Mouse (Mus musculus): Measurements from ENCODE around the gene Chrna7.

DNA sequence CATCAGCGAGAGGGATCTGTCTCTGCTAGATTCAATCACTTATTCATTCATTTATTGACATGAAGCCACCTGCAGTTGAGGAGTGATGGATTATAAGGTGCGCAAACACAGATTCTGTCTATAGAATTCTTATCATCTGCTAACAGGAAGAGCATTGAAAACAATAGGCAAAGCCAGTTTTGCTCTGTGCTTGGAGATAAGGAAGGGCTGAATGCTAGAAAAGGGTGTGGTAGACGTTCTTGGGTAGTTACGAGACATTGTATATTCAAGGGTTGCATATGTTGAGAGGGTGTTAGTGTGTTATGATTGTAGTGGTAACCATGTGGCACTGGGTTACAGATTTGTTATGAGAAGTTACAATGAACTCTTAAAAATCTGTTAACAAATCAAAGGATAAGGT, 103.0 kb downstream of the Chrna7 start:
- TF ChIP-seq CTCF (IDR thresholded peaks at IDR 0.05; ENCODE audit: control insufficient read depth, insufficient read depth, insufficient replicate concordance, low read depth, low read length) (no peak), POLR2A (IDR thresholded peaks at IDR 0.05; ENCODE audit: control insufficient read depth, low read depth, low read length) (no peak)

Data from testis, adult 2 months (tissue).